Mouse (Mus musculus) heart, postnatal 10 days (tissue): Measurements from ENCODE around the gene Tmem82. TPM values are rescaled to one million over a fixed set of nuclear protein-coding genes. Genes with fewer than 3 reads are reported as not detected.

Experiments
- DNase-seq, 2 experiments: peaks; one replicate each; pipeline ENCODE4 v3.0.0; 2021
- intact Hi-C: fragments of 180-260 bp; cut with DNase I; formaldehyde crosslinking; loops from one replicate; pipeline ENCODE4 v1.15.1; 2025
- total RNA-seq, 2 experiments: library from RNA; stranded (reverse); gene quantifications; 2 replicates each; pipeline ENCODE4 v1.2.3; 2021

Gene Tmem82
- total RNA-seq, 2 experiments from 2014 or later, result 11.2 to 15.6 TPM

- DNase-seq, result peak in 1 of 2 experiments; percentile 37
- intact Hi-C loops, result no loop called here
Measured at GRCm38 (mm10) chr4:141641961-141642811, 23.8 kb upstream of the Tmem82 start.

DNA sequence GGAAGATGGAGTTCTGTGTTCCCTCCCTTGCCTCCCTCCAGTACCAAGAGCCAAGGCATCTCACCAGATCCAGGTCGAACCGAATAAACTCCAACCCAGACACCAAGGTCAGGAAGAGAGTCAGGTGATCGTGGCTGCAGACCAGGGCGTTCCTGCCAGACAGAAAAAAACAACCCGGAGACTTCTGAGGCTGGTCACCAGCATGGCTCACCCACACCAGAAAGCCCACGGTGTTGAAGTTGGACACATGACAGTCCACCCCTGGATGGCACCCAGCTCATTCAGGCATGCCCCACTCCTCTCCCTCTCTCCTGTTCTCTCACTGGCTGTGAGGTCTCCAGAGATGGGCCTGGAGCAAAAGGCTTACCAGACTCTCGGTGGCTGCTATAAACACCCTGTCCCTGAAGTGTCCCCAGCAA lies 22.9 kb upstream of the Tmem82 start:
- intact Hi-C loops, result no loop called here
- peak; percentile 74 to 83 for DNase-seq

- intact Hi-C loops, result no loop called here
- DNase-seq, result no peak
Measured at GRCm38 (mm10) chr4:141639474-141639873, 21.0 kb upstream of the Tmem82 start.

- intact Hi-C loops, result no loop called here
- DNase-seq, result peak; percentile 77 to 78
Measured at GRCm38 (mm10) chr4:141636693-141637092, 18.3 kb upstream of the Tmem82 start.

GRCm38 (mm10) chr4:141635991-141636390 lies 17.6 kb upstream of the Tmem82 start:
- intact Hi-C loops, result no loop called here
- DNase-seq, result no peak

GRCm38 (mm10) chr4:141632111-141632873 lies 13.9 kb upstream of the Tmem82 start:
- no peak for DNase-seq
- intact Hi-C loops, result no loop called here

DNA sequence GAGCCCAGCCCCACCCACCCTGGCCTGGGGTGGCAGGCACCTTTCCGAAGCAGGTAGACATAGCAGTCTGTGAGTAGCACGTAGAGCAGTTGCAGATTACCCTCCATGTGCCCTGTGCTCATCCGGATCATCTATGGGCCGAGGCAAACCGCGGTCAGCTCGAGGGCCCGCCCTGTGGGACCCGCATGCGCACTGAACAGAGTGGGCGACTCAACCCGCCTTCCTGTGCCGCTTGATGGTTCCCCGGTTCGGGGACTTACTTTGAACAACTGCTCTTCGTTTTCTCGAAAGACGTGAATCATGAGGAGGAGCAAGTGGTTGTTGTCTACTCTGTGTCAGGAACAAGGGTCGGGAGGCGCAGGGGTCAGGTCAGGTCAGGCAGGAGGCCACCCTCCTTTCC lies 12.8 kb upstream of the Tmem82 start:
- intact Hi-C loops, result no loop called here
- DNase-seq, result no peak

DNA sequence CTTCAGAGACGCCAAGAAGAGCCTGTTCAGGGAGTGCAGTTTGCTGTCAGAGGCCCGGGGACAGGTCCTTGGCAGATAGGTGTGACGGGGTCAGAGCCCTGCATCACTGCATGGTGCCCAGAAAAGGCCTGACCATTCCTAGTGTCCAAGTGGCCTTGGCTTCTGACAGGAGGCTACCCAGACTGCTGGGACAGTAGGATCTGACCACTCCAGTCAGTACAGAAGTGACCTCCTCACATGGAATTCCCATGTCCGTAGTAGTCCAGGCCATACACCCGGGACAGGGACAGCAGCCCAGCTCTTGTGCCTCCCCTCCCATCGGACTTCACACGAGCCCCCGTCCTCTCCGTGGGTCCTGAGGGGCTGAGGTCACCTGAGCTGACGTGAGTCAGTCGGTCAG lies 11.6 kb upstream of the Tmem82 start:
- intact Hi-C loops, result no loop called here
- DNase-seq, result no peak

DNA sequence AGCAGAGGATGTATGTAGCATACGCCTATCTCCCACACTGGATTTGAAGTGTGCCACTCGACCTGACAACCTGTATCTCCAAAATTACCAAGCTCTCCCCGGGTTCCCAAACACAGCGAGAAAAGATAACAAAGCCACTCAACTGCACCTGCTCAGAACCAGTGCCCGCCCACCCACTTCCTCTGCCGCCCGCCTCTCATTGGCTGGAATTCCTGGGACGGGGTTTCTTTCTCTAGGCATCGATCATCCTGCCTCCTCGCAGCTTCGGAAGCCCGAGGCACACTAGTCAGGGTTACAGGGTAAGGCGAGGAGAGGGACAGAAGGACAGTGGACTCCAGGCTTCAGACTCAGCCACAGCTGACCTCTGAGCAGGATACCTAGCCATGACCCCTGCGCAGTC lies 10.2 kb upstream of the Tmem82 start:
- no peak for DNase-seq
- intact Hi-C loops, result no loop called here

DNA sequence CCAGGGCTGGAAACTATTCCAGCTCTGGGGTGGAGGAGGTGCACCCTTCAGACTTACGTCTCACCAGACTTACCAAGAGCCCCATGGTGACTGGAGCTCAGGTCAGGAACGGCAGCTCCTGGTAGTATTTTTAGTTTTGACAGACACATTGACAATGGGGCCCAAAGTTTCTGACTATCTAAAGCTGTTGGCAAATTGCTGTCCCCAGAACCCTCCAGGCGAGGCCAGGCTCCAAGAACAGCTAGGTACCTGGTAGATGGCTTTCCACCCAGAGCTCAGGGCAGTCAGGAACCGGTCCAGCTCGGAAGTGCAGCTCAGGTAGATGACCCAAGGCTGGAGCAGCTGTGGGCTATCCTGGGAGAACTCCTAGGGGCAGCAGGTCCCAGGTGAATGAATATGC lies 9.1 kb upstream of the Tmem82 start:
- intact Hi-C loops, result no loop called here
- DNase-seq, result peak in 1 of 2 experiments; percentile 46

DNA sequence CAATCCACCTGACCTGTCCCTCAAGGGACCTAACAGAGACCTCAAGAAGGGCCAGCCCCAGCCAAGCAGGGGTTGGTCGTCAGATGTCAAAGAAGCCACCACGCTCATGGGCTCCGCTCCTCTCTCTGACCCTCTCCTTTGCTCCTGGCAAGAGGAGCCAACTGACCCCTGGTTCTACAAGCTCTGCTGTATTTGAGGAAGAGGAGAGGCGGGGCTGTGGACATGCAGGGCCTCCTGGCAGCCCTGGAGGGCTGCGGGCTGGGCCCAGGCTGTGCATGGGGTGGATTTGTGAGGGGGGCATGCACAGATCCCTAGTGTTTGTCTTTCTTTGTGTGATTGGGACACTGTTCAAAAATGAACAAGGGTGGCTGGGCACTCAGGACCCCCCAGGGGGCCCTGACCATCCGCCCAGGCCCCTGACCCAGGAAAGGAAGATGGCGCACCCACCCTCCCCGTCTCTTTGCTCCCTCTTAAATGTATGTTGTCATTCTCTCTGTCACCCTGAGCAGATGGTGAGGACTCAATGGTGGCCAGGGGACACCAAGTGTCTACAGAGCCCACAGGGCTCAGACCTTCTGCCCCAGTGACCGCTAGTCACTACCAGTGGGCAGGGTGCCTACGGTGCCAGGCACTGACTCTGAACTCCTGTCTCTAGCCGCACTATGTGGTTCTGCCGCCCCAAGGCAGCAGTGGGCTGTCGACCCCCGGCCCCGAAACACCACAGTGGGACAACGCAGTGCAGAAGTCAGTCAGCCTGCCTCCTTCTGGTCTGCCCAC lies 7.5 kb upstream of the Tmem82 start:
- DNase-seq, result no peak
- intact Hi-C loops, result no loop called here

DNA sequence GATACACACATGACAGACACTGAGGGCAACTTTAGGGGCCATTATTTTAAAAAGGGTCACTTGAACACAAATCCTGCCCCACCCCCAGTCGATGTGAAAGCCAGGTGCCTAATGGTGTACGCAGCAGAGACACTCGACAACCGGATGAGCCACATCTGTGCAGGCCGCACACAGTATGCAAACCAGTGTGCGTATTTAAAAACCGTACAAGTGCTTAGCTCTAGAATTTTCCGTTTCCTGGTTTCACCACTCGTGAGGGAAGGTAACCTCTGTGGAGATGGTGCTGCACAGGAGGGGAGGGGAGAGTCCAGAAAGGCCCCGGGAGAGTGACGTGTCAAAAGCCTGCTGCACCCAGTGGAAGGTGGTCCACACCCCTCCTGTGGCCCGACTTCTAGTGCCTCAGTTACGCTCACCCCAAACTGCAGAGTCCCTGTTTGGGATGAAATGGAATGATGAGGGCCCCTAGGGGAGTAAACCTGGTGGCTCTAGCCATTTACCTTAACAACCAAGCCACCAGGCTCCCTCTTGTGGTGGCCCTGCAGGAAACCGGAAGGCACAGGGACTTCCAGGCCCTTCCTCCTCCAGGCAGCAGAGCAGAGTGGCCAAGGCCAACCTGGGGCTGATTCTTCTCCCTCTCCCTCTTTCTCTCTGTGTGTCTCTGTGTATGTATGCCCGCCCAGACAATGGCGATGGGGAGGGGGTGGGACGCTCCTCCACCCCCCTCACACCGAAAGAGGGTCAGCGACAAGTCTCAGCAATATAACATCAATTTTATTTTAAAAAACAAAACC lies 6.7 kb upstream of the Tmem82 start:
- intact Hi-C loops, result no loop called here
- DNase-seq, result peak; percentile 46 to 59

DNA sequence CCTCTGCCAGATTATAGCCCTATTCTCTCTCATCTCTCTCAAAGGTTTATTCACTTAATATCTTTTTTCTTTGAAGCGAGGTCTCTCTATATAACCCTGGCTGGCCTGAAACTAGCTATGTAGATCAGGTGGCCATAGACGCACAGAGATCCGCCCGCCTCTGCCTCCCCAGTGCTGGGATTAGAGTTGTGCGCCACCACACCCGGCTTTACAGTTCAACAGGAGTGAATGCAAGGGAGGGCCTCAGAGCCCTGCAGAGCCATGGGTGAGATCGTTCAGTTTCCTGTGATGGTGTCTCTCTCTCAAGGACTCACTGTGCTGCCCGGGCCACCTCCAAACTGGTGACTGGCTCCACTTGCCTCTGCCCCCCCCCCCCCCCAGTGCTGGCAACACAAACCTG lies 5.7 kb upstream of the Tmem82 start:
- intact Hi-C loops, result no loop called here
- peak in 1 of 2 experiments; percentile 34 for DNase-seq

GRCm38 (mm10) chr4:141623666-141624065 lies 5.2 kb upstream of the Tmem82 start, which contains the start of gene Slc25a34:
TSS of gene Slc25a34 (minus strand) at chr4:141623821.
- intact Hi-C loops, result loop anchor here (2.0 kb wide), 1 partner anchor 221 kb away; no protein-coding TSS in a partner anchor
- peak; percentile 90 to 92 for DNase-seq

DNA sequence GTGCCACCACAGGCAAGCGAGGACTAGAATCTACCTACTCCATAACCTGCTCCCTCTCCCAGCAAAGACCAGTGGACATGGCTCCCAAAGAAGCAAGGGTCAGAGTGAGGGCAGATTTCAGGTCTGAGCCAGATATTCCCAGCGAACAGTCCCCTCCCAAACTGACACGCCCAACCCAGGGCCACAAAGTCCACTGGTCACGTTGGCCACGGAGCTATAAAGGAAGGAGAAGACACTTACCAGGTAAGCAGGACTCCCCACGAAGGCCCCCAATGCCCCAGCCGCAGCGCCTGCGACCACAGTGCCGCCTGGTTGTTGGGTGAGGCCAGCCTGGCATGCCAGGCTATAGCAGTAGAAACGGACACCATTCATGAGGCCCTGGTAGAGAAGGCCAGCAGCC lies 4.6 kb upstream of the Tmem82 start:
- intact Hi-C loops, result loop anchor here (2.0 kb wide), 1 partner anchor 222 kb away; no protein-coding TSS in a partner anchor
- DNase-seq, result peak; percentile 36 to 46

GRCm38 (mm10) chr4:141622580-141622979 lies 4.1 kb upstream of the Tmem82 start:
- intact Hi-C loops, result loop anchor here (2.0 kb wide), 1 partner anchor 222 kb away; no protein-coding TSS in a partner anchor

DNA sequence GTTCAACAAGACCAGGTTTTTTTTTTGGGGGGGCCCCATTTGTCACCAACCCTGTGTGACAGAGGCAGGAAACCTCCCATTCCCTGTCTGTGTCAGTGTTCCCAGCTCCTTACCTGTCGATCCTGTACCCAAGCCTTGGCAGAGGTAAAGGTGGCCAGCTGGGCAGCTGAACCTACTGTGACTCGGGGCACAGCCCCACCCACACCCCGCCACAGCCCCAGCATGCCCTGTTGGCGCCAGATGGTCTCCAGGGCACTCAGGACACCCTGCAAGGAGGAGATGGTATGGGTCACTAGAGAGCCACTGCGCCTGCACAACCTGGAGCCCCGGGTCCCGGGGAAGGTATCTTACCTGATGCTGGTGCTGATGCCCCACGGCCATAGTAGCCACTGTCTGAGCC lies 3.7 kb upstream of the Tmem82 start:
- no peak for DNase-seq
- intact Hi-C loops, result loop anchor here (2.0 kb wide), 1 partner anchor 223 kb away; no protein-coding TSS in a partner anchor

More at GRCm38 (mm10) chr4:141622580-141622979, 4.1 kb upstream of the Tmem82 start:
- DNase-seq, result no peak

DNA sequence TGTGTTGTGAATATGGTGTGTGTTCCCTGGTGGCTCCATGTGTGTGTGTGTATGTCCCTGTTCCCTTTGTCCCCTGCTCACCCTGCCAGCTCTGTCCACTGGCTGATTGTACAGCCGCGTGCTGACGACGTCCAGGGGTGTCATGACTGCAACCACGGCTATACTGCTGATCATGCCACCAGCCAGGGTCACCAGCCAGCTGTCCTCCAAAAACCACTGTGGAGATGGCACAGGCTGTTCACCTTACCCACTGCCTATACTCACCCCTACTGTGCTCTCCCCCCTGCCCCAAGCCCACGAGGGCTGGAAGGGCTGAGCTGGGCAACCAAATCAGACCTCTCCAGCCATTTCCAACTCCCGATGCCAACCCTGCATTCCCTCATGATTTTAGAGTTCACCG lies 2.9 kb upstream of the Tmem82 start:
- intact Hi-C loops, result no loop called here
- no peak for DNase-seq

DNA sequence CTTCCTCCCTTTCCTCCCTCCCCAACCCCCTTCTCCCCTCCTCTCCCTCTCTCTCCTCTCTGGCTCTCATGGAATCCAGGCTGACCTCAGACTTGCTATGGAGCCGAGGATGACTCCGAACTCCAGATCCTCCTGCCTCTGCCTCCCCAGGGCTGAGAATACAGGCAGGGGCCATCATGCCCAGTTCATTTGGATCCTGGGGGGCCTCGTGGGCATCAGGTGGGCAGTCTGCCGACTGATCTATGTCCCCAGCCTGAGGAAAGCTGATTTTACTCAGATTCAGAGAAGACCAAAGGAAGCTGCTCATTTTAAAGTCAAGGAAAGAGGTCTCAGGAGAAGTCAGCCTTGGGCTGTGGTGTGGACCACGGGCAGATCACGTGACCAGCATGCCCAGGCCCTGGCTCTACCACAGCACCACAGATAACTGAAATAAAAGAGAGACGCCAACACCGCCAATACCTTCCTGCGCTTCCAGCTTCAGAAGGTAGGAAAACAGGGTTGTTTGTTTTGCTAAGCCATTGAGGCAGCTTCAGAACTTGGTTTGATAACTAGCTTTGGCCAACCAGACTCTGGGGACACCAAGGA lies 958 bp upstream of the Tmem82 start:
- DNase-seq, result no peak
- intact Hi-C loops, result loop anchor here (2.0 to 5.0 kb wide), 3 partner anchors 61 to 338 kb away; no protein-coding TSS in a partner anchor
